Mouse (Mus musculus): ENCODE measurements around the gene Phc2.

- no peak for TF ChIP-seq CTCF (IDR thresholded peaks at IDR 0.05)
- TF ChIP-seq EP300 (IDR thresholded peaks at IDR 0.05), result no peak
Measured at GRCm38 (mm10) chr4:128692149-128692925, 37.8 kb downstream of the Phc2 start.
